Mouse (Mus musculus): ENCODE results near the gene Gm9833.

Gm9833 gene

GRCm38 (mm10) chr3:10121956-10122739 lies 34.2 kb downstream of the Gm9833 start:
- no peak for DNase-seq (ENCODE audit: low spot score in 2 of 2)

- no peak for DNase-seq (ENCODE audit: low spot score in 2 of 2)
Observed at GRCm38 (mm10) chr3:10123615-10124014, 35.7 kb downstream of the Gm9833 start.

- DNase-seq (ENCODE audit: low spot score in 2 of 2), result no peak
Observed at GRCm38 (mm10) chr3:10124071-10124470, 36.2 kb downstream of the Gm9833 start.

GRCm38 (mm10) chr3:10125301-10125700 lies 37.4 kb downstream of the Gm9833 start:
- DNase-seq (ENCODE audit: low spot score in 2 of 2), result no peak

- DNase-seq (ENCODE audit: low spot score in 2 of 2), result no peak
Observed at GRCm38 (mm10) chr3:10126036-10126435, 38.1 kb downstream of the Gm9833 start.

- no peak for DNase-seq (ENCODE audit: low spot score in 2 of 2)
Observed at GRCm38 (mm10) chr3:10126502-10126901, 38.6 kb downstream of the Gm9833 start.

- DNase-seq (ENCODE audit: low spot score in 2 of 2), result peak; percentile 46 to 70
Observed at GRCm38 (mm10) chr3:10126952-10127351, 39.0 kb downstream of the Gm9833 start.

- no peak for DNase-seq (ENCODE audit: low spot score in 2 of 2)
Observed at GRCm38 (mm10) chr3:10127505-10127904, 39.6 kb downstream of the Gm9833 start.

Measured in frontal cortex, postnatal 36 days (tissue).